Mouse (Mus musculus) limb, embryonic 13.5 days (tissue): ENCODE results near the gene Anapc15. TPM values are rescaled to one million over a fixed set of nuclear protein-coding genes. Genes with fewer than 3 reads are reported as not detected.

ENCODE experiments used
- ATAC-seq: fragments of 200-750 bp; cut with Nextera tagmentation; 2 replicates; pipeline ENCODE4 v1.8.0; 2017; ENCODE audit warnings: low read depth, moderate number of reproducible peaks, moderate TSS enrichment; ENCODE audit not compliant: low FRiP score
- H3K27ac ChIP-seq: fragments of 300-500 bp; sonication (generic); 2 replicates; pipeline ENCODE4 v1.5.1; 2015; ENCODE audit warnings: inconsistent platforms, mild to moderate bottlenecking, moderate library complexity
- H3K27me3 ChIP-seq: fragments of 300-500 bp; sonication (generic); 2 replicates; pipeline ENCODE4 v1.6.1; 2015; ENCODE audit warnings: mild to moderate bottlenecking, inconsistent platforms
- H3K36me3 ChIP-seq: fragments of 300-500 bp; sonication (generic); 2 replicates; pipeline ENCODE4 v1.6.1; 2015; ENCODE audit warnings: inconsistent platforms, mild to moderate bottlenecking, moderate library complexity
- H3K4me1 ChIP-seq: fragments of 300-500 bp; sonication (generic); 2 replicates; pipeline ENCODE4 v1.6.1; 2015; ENCODE audit warnings: inconsistent platforms
- H3K4me2 ChIP-seq: fragments of 300-500 bp; sonication (generic); replicated peaks from 2 replicates; pipeline ENCODE4 v1.6.1; 2015; ENCODE audit warnings: inconsistent platforms, mild to moderate bottlenecking, moderate library complexity
- H3K4me3 ChIP-seq: fragments of 300-500 bp; sonication (generic); 2 replicates; pipeline ENCODE4 v1.5.1; 2015; ENCODE audit warnings: moderate library complexity, mild to moderate bottlenecking, inconsistent platforms
- H3K9ac ChIP-seq: fragments of 300-500 bp; sonication (generic); 2 replicates; pipeline ENCODE4 v1.6.1; 2015; ENCODE audit warnings: mild to moderate bottlenecking, inconsistent platforms
- H3K9me3 ChIP-seq: fragments of 300-500 bp; sonication (generic); 2 replicates; pipeline ENCODE4 v1.6.1; 2016; ENCODE audit warnings: inconsistent platforms
- WGBS: fragments of 180-500 bp; shearing (Covaris S2); methylation state at CpG from one replicate; pipeline ENCODE4 v1.1.7; 2015; 5-methylcytosine and 5-hydroxymethylcytosine counted together
- polyA plus RNA-seq: library from polyadenylated mRNA; unstranded; fragments of >200 nt; fragmentation: Nextera tagmentation; extraction: Ambion mirVana; gene quantifications from 2 replicates; pipeline ENCODE4 v1.2.1, GENCODE M21; 2015

Gene Anapc15
- polyA plus RNA-seq, 1 experiment from 2014 or later: 70.6 TPM

- H3K4me2 ChIP-seq: no peak overlapping the region
- no peaks in the 10 kb centered on the region for H3K9me3 ChIP-seq
- WGBS: 67% methylated on average over 9 of the region's 9 CpGs
- no peaks in the 10 kb centered on the region for H3K4me1 ChIP-seq
- no peak for ATAC-seq
- H3K27ac ChIP-seq: no peak overlapping the region
- H3K36me3 ChIP-seq: no peaks in the 10 kb centered on the region
- H3K27me3 ChIP-seq: no peaks in the 10 kb centered on the region
- H3K4me3 ChIP-seq: no peak overlapping the region
- H3K9ac ChIP-seq: no peak overlapping the region
Observed at GRCm38 (mm10) chr7:101882413-101883154, 19.1 kb downstream of the Anapc15 start.

GRCm38 (mm10) chr7:101884160-101884559 is 20.6 kb downstream of the Anapc15 start:
- ATAC-seq: no peak
- no peaks in the 10 kb centered on the region for H3K4me1 ChIP-seq
- WGBS: 89% methylated on average over 4 of the region's 4 CpGs
- H3K4me2 ChIP-seq: no peak overlapping the region
- H3K9ac ChIP-seq: no peak overlapping the region
- H3K27me3 ChIP-seq: no peaks in the 10 kb centered on the region
- no peaks in the 10 kb centered on the region for H3K36me3 ChIP-seq
- no peaks in the 10 kb centered on the region for H3K9me3 ChIP-seq
- H3K4me3 ChIP-seq: no peak overlapping the region
- no peak overlapping the region for H3K27ac ChIP-seq

- H3K4me3 ChIP-seq: no peak overlapping the region
Observed at GRCm38 (mm10) chr7:101886274-101886673, 22.8 kb downstream of the Anapc15 start.

GRCm38 (mm10) chr7:101888460-101888859 is 24.9 kb downstream of the Anapc15 start:
- WGBS: 88% methylated on average over 4 of the region's 4 CpGs
- Histone ChIP-seq H3K4me1 (no peaks in the 10 kb centered on the region), H3K4me3 (no peak overlapping the region), H3K9me3 (no peaks in the 10 kb centered on the region), H3K9ac (no peak overlapping the region), H3K27ac (no peak overlapping the region), H3K4me2 (no peak overlapping the region), H3K36me3 (no peaks in the 10 kb centered on the region), H3K27me3 (no peaks in the 10 kb centered on the region)
- ATAC-seq: no peak

More at GRCm38 (mm10) chr7:101886274-101886673, 22.8 kb downstream of the Anapc15 start:
- Histone ChIP-seq H3K27ac (no peak overlapping the region), H3K4me2 (no peak overlapping the region), H3K36me3 (no peaks in the 10 kb centered on the region), H3K27me3 (no peaks in the 10 kb centered on the region), H3K4me1 (no peaks in the 10 kb centered on the region), H3K9ac (no peak overlapping the region), H3K9me3 (no peaks in the 10 kb centered on the region)
- no peak for ATAC-seq
- 85% methylated on average over 6 of the region's 6 CpGs for WGBS

- Histone ChIP-seq H3K4me1 (peaks cover 5% of the 10 kb centered on the region; the same call in 1 of the 2 replicates), H3K4me3 (peak overlapping the region; percentile 56), H3K9ac (peak overlapping the region; percentile 58; the same call in 1 of the 2 replicates), H3K36me3 (peaks cover 5% of the 10 kb centered on the region; the same call in 1 of the 2 replicates), H3K27ac (peak overlapping the region; percentile 44; the same call in 1 of the 2 replicates), H3K9me3 (no peaks in the 10 kb centered on the region), H3K27me3 (no peaks in the 10 kb centered on the region), H3K4me2 (peak overlapping the region; percentile 63)
- ATAC-seq: no peak
- WGBS: 33% methylated on average over 9 of the region's 9 CpGs
Observed at GRCm38 (mm10) chr7:101895695-101896094, 32.2 kb downstream of the Anapc15 start.

GRCm38 (mm10) chr7:101896104-101897066 is 32.9 kb downstream of the Anapc15 start:
- Histone ChIP-seq H3K9ac (peak overlapping the region; percentile 58), H3K36me3 (peaks cover 10% of the 10 kb centered on the region; the same call in 1 of the 2 replicates), H3K27ac (peak overlapping the region; percentile 93), H3K4me2 (peak overlapping the region; percentile 63), H3K4me1 (peaks cover 5% of the 10 kb centered on the region; the same call in 1 of the 2 replicates), H3K27me3 (no peaks in the 10 kb centered on the region), H3K4me3 (peak overlapping the region; percentile 56), H3K9me3 (no peaks in the 10 kb centered on the region)
- ATAC-seq: peak; percentile 98
- WGBS: under 1% methylated on average over 57 of the region's 57 CpGs

GRCm38 (mm10) chr7:101900331-101901097 is 37.0 kb downstream of the Anapc15 start:
- Histone ChIP-seq H3K4me3 (no peak overlapping the region), H3K27me3 (no peaks in the 10 kb centered on the region), H3K9ac (peak overlapping the region; percentile 19), H3K4me1 (peaks cover 9% of the 10 kb centered on the region), H3K4me2 (no peak overlapping the region), H3K36me3 (peaks cover 20% of the 10 kb centered on the region), H3K9me3 (no peaks in the 10 kb centered on the region), H3K27ac (no peak overlapping the region)
- no peak for ATAC-seq
- WGBS: 90% methylated on average over 16 of the region's 16 CpGs

- H3K4me3 ChIP-seq: no peak overlapping the region
- peaks cover 16% of the 10 kb centered on the region for H3K4me1 ChIP-seq
- no peak for ATAC-seq
- H3K36me3 ChIP-seq: peaks cover 20% of the 10 kb centered on the region
- H3K4me2 ChIP-seq: no peak overlapping the region
- H3K9ac ChIP-seq: no peak overlapping the region
- no peaks in the 10 kb centered on the region for H3K27me3 ChIP-seq
- no peak overlapping the region for H3K27ac ChIP-seq
- WGBS: 90% methylated on average over 10 of the region's 10 CpGs
- no peaks in the 10 kb centered on the region for H3K9me3 ChIP-seq
Observed at GRCm38 (mm10) chr7:101901969-101902368, 38.5 kb downstream of the Anapc15 start.

- ATAC-seq: no peak
- peaks cover 20% of the 10 kb centered on the region for H3K36me3 ChIP-seq
- no peak overlapping the region for H3K27ac ChIP-seq
- no peak overlapping the region for H3K9ac ChIP-seq
- H3K4me1 ChIP-seq: peaks cover 16% of the 10 kb centered on the region
- no peak overlapping the region for H3K4me2 ChIP-seq
- H3K4me3 ChIP-seq: no peak overlapping the region
- no peaks in the 10 kb centered on the region for H3K9me3 ChIP-seq
- H3K27me3 ChIP-seq: no peaks in the 10 kb centered on the region
Observed at GRCm38 (mm10) chr7:101902846-101903245, 39.3 kb downstream of the Anapc15 start.

GRCm38 (mm10) chr7:101905561-101906286 is 42.2 kb downstream of the Anapc15 start, which contains the start of gene Lamtor1:
TSS of gene Lamtor1 (plus strand) at chr7:101905904.
- peaks cover 29% of the 10 kb centered on the region for H3K36me3 ChIP-seq
- H3K4me1 ChIP-seq: peaks cover 16% of the 10 kb centered on the region
- H3K27ac ChIP-seq: peak within 1 kb of the TSS; percentile 95
- WGBS: under 1% methylated on average over 61 of the region's 61 CpGs
- H3K27me3 ChIP-seq: no peaks in the 10 kb centered on the region
- H3K9ac ChIP-seq: peak within 1 kb of the TSS; percentile 88
- no peaks in the 10 kb centered on the region for H3K9me3 ChIP-seq
- ATAC-seq: peak; percentile 99
- H3K4me2 ChIP-seq: peak within 1 kb of the TSS; percentile 82
- peak within 1 kb of the TSS; percentile 81 for H3K4me3 ChIP-seq

- peak within 1 kb of the TSS; percentile 88 for H3K9ac ChIP-seq
- H3K9me3 ChIP-seq: no peaks in the 10 kb centered on the region
- H3K4me3 ChIP-seq: peak within 1 kb of the TSS; percentile 81
- H3K27me3 ChIP-seq: no peaks in the 10 kb centered on the region
- peak within 1 kb of the TSS; percentile 95 for H3K27ac ChIP-seq
- H3K36me3 ChIP-seq: peaks cover 30% of the 10 kb centered on the region
- no peak for ATAC-seq
- 11% methylated on average over 11 of the region's 11 CpGs for WGBS
- peak within 1 kb of the TSS; percentile 82 for H3K4me2 ChIP-seq
- peaks cover 16% of the 10 kb centered on the region for H3K4me1 ChIP-seq
Observed at GRCm38 (mm10) chr7:101906287-101906681, 42.8 kb downstream of the Anapc15 start, which contains the start of gene Tomt. TSS of gene Tomt (minus strand) at chr7:101906359.
